Mouse (Mus musculus) MEL (cell line): Measurements from ENCODE around the gene Actr1b. TPM values are rescaled to one million over a fixed set of nuclear protein-coding genes. Genes with fewer than 3 reads are reported as not detected.
A peak's percentile ranks its signal among the peaks of the same experiment; 100 is the strongest.

Experiments
- DNase-seq: peaks from one replicate; pipeline ENCODE4 v3.0.0; 2011; ENCODE audit warnings: low read depth, low spot score
- H3K27ac ChIP-seq: 2 replicates; pipeline ENCODE4 v1.5.1; 2012; ENCODE audit warnings: low read depth, mild to moderate bottlenecking, control low read depth, low read length, moderate library complexity; ENCODE audit not compliant: control insufficient read depth
- H3K27me3 ChIP-seq, 2 experiments: fragments of 150-350 bp in 1 of 2; sonication (generic) in 1 of 2; 2 replicates each; pipeline ENCODE4 v1.6.1; 2012; ENCODE audit warnings: low read length in 2 of 2, mild to moderate bottlenecking in 2 of 2, improper control_type of control experiment in 1 of 2, moderate library complexity in 1 of 2; ENCODE audit not compliant: insufficient read depth in 2 of 2, control insufficient read depth in 1 of 2
- H3K36me3 ChIP-seq, 2 experiments: 2 replicates each; pipeline ENCODE4 v1.6.1; 2012 to 2014; ENCODE audit warnings: low read length in 2 of 2, improper control_type of control experiment in 1 of 2, inconsistent platforms in 1 of 2, mild to moderate bottlenecking in 1 of 2; ENCODE audit not compliant: insufficient read depth in 2 of 2, control insufficient read depth in 1 of 2
- H3K4me1 ChIP-seq, 2 experiments: fragments of 150-350 bp in 1 of 2; sonication (generic) in 1 of 2; 2 replicates each; pipeline ENCODE4 v1.6.1; 2012; ENCODE audit warnings: low read length in 2 of 2, improper control_type of control experiment in 1 of 2, mild to moderate bottlenecking in 1 of 2; ENCODE audit not compliant: insufficient read depth in 2 of 2, control insufficient read depth in 1 of 2
- H3K4me3 ChIP-seq, 2 experiments: fragments of 150-350 bp in 1 of 2; sonication (generic) in 1 of 2; 2 replicates each; pipeline ENCODE4 v1.5.1; 2012; ENCODE audit warnings: low read depth in 2 of 2, low read length in 2 of 2, mild to moderate bottlenecking in 2 of 2, moderate library complexity in 2 of 2, control low read depth in 1 of 2, improper control_type of control experiment in 1 of 2; ENCODE audit not compliant: control insufficient read depth in 1 of 2, insufficient read depth in 1 of 2
- H3K79me2 ChIP-seq: 2 replicates; pipeline ENCODE4 v1.6.1; 2012; ENCODE audit warnings: mild to moderate bottlenecking, low read length, moderate library complexity; ENCODE audit not compliant: control insufficient read depth, poor library complexity, insufficient read depth
- H3K9ac ChIP-seq: 2 replicates; pipeline ENCODE4 v1.6.1; 2012; ENCODE audit warnings: low read depth, mild to moderate bottlenecking, control low read depth, low read length, moderate library complexity; ENCODE audit not compliant: control insufficient read depth, poor library complexity, severe bottlenecking
- H3K9me3 ChIP-seq: fragments of 150-350 bp; sonication (generic); replicated peaks from 2 replicates; pipeline ENCODE4 v1.6.1; 2012; ENCODE audit warnings: mild to moderate bottlenecking, low read length, improper control_type of control experiment, moderate library complexity; ENCODE audit not compliant: insufficient read depth
- BHLHE40 ChIP-seq: IDR thresholded peaks from 2 replicates; pipeline ENCODE4 v1.6.1; 2012; ENCODE audit warnings: low read depth, mild to moderate bottlenecking, inconsistent platforms, low read length, improper control_type of control experiment, borderline replicate concordance
- CTCF ChIP-seq, 3 experiments: IDR thresholded peaks in 2 of 3; conservative IDR thresholded peaks in 1 of 3; 2 replicates each; pipeline ENCODE4 v1.5.1; 2011 to 2012; ENCODE audit warnings: low read length in 3 of 3, low read depth in 2 of 3, mild to moderate bottlenecking in 2 of 3, improper control_type of control experiment in 1 of 3, inconsistent platforms in 1 of 3, mixed read lengths in 1 of 3, moderate library complexity in 1 of 3; ENCODE audit not compliant: control insufficient read depth in 1 of 3, insufficient read depth in 1 of 3, poor library complexity in 1 of 3, severe bottlenecking in 1 of 3
- ETS1 ChIP-seq: IDR thresholded peaks from 2 replicates; pipeline ENCODE4 v1.6.1; 2012; ENCODE audit warnings: low read depth, mild to moderate bottlenecking, inconsistent platforms, low read length, improper control_type of control experiment, moderate library complexity
- GATA1 ChIP-seq: IDR thresholded peaks from 2 replicates; pipeline ENCODE4 v1.6.1; 2011; ENCODE audit warnings: low read depth, low read length, improper control_type of control experiment
- HCFC1 ChIP-seq: IDR thresholded peaks from 2 replicates; pipeline ENCODE4 v1.6.1; 2012; ENCODE audit warnings: low read depth, mild to moderate bottlenecking, inconsistent platforms, low read length, improper control_type of control experiment, moderate library complexity
- JUND ChIP-seq: IDR thresholded peaks from 2 replicates; pipeline ENCODE4 v1.6.1; 2011; ENCODE audit warnings: low read depth, mild to moderate bottlenecking, improper control_type of control experiment, low read length
- MAFK ChIP-seq: IDR thresholded peaks from 2 replicates; pipeline ENCODE4 v1.6.1; 2011; ENCODE audit warnings: low read depth, mild to moderate bottlenecking, low read length, improper control_type of control experiment, borderline replicate concordance
- MAX ChIP-seq: IDR thresholded peaks from 2 replicates; pipeline ENCODE4 v1.6.1; 2011; ENCODE audit warnings: low read length, improper control_type of control experiment
- MAZ ChIP-seq: IDR thresholded peaks from 2 replicates; pipeline ENCODE4 v1.6.1; 2012; ENCODE audit warnings: low read depth, mild to moderate bottlenecking, inconsistent platforms, low read length, improper control_type of control experiment
- MEF2A ChIP-seq: IDR thresholded peaks from 2 replicates; pipeline ENCODE4 v1.6.1; 2014; ENCODE audit warnings: low read depth, mild to moderate bottlenecking, inconsistent platforms, low read length, improper control_type of control experiment; ENCODE audit not compliant: poor library complexity, insufficient replicate concordance, severe bottlenecking; ENCODE audit errors: extremely low read depth
- MXI1 ChIP-seq: IDR thresholded peaks from 2 replicates; pipeline ENCODE4 v1.6.1; 2011; ENCODE audit warnings: mild to moderate bottlenecking, low read depth, low read length, improper control_type of control experiment
- NELFE ChIP-seq: IDR thresholded peaks from 2 replicates; pipeline ENCODE4 v1.6.1; 2011; ENCODE audit warnings: low read depth, low read length, improper control_type of control experiment
- NRF1 ChIP-seq: IDR thresholded peaks from 2 replicates; pipeline ENCODE4 v1.6.1; 2014; ENCODE audit warnings: low read depth, mild to moderate bottlenecking, inconsistent platforms, low read length, improper control_type of control experiment, moderate library complexity; ENCODE audit not compliant: poor library complexity, insufficient read depth, severe bottlenecking
- POLR2AphosphoS2 ChIP-seq: IDR thresholded peaks from 2 replicates; pipeline ENCODE4 v1.6.1; 2011; ENCODE audit warnings: low read length, improper control_type of control experiment
- SIN3A ChIP-seq: IDR thresholded peaks from 2 replicates; pipeline ENCODE4 v1.6.1; 2012; ENCODE audit warnings: low read length, improper control_type of control experiment, inconsistent platforms
- TAL1 ChIP-seq: IDR thresholded peaks from 2 replicates; pipeline ENCODE4 v1.6.1; 2012; ENCODE audit warnings: mild to moderate bottlenecking, inconsistent platforms, low read length, moderate library complexity, mixed read lengths
- USF1 ChIP-seq: IDR thresholded peaks from 2 replicates; pipeline ENCODE4 v1.6.1; 2014; ENCODE audit warnings: low read depth, mild to moderate bottlenecking, inconsistent platforms, low read length, improper control_type of control experiment, moderate library complexity
- USF2 ChIP-seq, 2 experiments: IDR thresholded peaks; 2 replicates each; pipeline ENCODE4 v1.6.1; 2011 to 2012; ENCODE audit warnings: improper control_type of control experiment in 2 of 2, low read length in 2 of 2, borderline replicate concordance in 1 of 2, inconsistent platforms in 1 of 2, low read depth in 1 of 2, mild to moderate bottlenecking in 1 of 2; ENCODE audit not compliant: insufficient read depth in 1 of 2
- ZMIZ1 ChIP-seq: IDR thresholded peaks from 2 replicates; pipeline ENCODE4 v1.6.1; 2012; ENCODE audit warnings: low read depth, mild to moderate bottlenecking, inconsistent platforms, low read length, improper control_type of control experiment, moderate library complexity
- ZNF384 ChIP-seq: IDR thresholded peaks from 2 replicates; pipeline ENCODE4 v1.6.1; 2012; ENCODE audit warnings: low read depth, mild to moderate bottlenecking, inconsistent platforms, low read length, improper control_type of control experiment
- polyA plus RNA-seq, 2 experiments: library from polyadenylated mRNA; stranded (reverse) in 1 of 2; unstranded in 1 of 2; fragments of >175 nt in 1 of 2; fragments of >200 nt in 1 of 2; gene quantifications; 2 replicates each; pipeline versions ENCODE4 v1.2.1 to v1.2.4; 2012; ENCODE audit warnings: low replicate concordance in 2 of 2, low read depth in 1 of 2; ENCODE audit not compliant: insufficient read length in 2 of 2, insufficient read depth in 1 of 2, missing spikeins in 1 of 2
- total RNA-seq: library from RNA; depleted of rRNA; stranded (reverse); fragments of 300-350 nt; gene quantifications from 2 replicates; pipeline ENCODE4 v1.2.3, GENCODE M21; 2012

The Actr1b gene
- total and polyA plus RNA-seq, 3 experiments: 86.1 to 106 TPM; not detected in 1

DNA sequence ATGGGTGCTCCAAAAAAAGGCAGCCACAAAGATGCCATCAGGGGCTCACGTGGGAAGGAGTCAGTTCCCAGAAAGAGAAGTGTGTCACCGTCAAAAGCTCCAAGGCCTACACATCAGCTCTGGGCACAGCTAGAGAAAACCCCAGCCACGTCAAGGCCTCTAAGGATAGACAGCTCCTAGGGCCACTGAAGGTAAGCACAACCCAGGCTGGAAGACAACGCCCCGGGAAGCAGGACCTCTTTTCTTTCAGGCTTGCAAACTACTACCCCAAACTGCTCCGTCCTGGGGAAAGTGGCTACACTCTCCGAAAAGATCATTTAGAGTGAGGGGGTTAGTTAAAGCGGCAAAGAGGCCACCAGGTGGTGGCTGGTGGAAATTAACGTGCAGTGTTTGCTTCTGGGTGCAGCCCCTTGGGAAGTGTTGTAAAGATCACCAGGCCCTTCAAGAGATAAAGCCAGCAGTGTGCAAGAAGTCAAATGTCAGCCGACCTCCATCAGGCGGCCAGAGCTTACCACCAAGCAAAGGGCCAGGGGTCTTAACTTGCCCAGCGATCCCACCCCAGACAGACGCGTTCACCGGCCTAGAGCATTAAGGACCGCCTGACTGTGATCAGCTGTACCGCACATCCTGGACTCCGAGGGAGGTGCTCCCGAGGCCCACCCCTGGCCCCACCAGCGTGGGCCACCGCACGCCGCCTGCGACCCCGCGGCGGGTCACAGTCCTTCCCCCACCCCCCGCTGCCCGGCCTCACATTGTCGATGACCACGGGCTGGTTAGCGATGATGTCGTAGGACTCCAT is 5.0 kb downstream of the Actr1b start:
- H3K27ac ChIP-seq: peak overlapping the region; percentile 74
- no peak for TF ChIP-seq MAZ
- TF ChIP-seq MXI1: peak; percentile 72
- TF ChIP-seq CTCF (IDR thresholded peaks at IDR 0.05 in 2 of 3, conservative IDR thresholded peaks at IDR 0.05 in 1 of 3; ENCODE audit: control insufficient read depth in 1 of 3, insufficient read depth in 1 of 3, low read depth in 2 of 3, low read length in 3 of 3, poor library complexity in 1 of 3, severe bottlenecking in 1 of 3): peak; percentile 24 to 38 (median 34); a peak in 4 of 6 replicates
- peak; percentile 39; the same call in 1 of the 2 replicates for TF ChIP-seq SIN3A
- TF ChIP-seq GATA1: 0 out of 2 replicates have a peak, but pooled peaks have one; percentile 3
- TF ChIP-seq MAFK: no peak
- TF ChIP-seq MEF2A: no peak
- H3K27me3 ChIP-seq: no peaks in the 10 kb centered on the region
- peak overlapping the region; percentile 97 for H3K9ac ChIP-seq
- peaks cover 25% of the 10 kb centered on the region for H3K79me2 ChIP-seq
- H3K4me3 ChIP-seq: peak overlapping the region; percentile 74 to 92
- DNase-seq: peak; percentile 75
- H3K9me3 ChIP-seq: no peaks in the 10 kb centered on the region
- peaks cover 0 to 12% of the 10 kb centered on the region in 2 experiments; a peak in 1 of 4 replicates for H3K4me1 ChIP-seq
- peaks cover 5 to 13% of the 10 kb centered on the region in 2 experiments for H3K36me3 ChIP-seq

DNA sequence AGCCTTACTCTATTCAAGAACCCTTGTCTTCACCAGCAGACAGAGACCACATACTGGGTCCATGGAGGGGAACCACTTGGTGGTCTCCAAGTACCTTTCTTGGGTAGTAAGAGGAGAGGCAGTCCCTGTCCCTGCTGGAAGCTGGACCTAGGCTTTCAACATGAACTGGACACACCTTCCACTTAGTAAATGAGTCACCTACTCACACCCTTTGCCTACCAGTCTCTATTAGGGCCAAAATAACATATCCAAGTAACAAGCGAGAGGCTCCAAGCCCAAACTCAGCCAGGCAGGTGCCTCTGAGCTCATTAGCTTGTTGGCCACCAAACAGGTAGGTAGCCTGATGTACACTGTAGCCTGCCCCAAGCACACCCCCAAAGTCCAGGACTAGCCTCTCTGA is 5.6 kb downstream of the Actr1b start:
- H3K27ac ChIP-seq: no peak overlapping the region
- TF ChIP-seq ZNF384 (no peak), MAX (no peak), MAZ (no peak), POLR2AphosphoS2 (no peak), USF2 (IDR thresholded peaks at IDR 0.05; ENCODE audit: borderline replicate concordance in 1 of 2, insufficient read depth in 1 of 2, low read depth in 1 of 2, low read length in 2 of 2) (no peak), USF1 (no peak), NELFE (no peak), ZMIZ1 (no peak), BHLHE40 (no peak), ETS1 (no peak), HCFC1 (no peak), JUND (no peak), MAFK (no peak), NRF1 (no peak), TAL1 (no peak)
- TF ChIP-seq, all 39 proteins: peak for 0

More for the DNA sequence above, 5.6 kb downstream of the Actr1b start:
- Histone ChIP-seq H3K36me3 (peaks cover 5 to 13% of the 10 kb centered on the region in 2 experiments), H3K9ac (peak overlapping the region; percentile 97), H3K4me1 (peaks cover 0 to 12% of the 10 kb centered on the region in 2 experiments; a peak in 1 of 4 replicates), H3K9me3 (no peaks in the 10 kb centered on the region), H3K4me3 (peak overlapping the region; percentile 74 to 92), H3K27me3 (no peaks in the 10 kb centered on the region), H3K79me2 (peaks cover 25% of the 10 kb centered on the region)
- DNase-seq: no peak
